Mouse (Mus musculus) CH12.LX (cell line): ENCODE measurements around the gene Klhl10. TPM values are rescaled to one million over a fixed set of nuclear protein-coding genes. Genes with fewer than 3 reads are reported as not detected.

Experiments used
- DNase-seq: peaks from one replicate; pipeline ENCODE4 v3.0.0-alpha.2; 2013; ENCODE audit errors: extremely low read depth
- H3K27ac ChIP-seq: 2 replicates; pipeline ENCODE4 v1.5.1; 2012; ENCODE audit warnings: low read depth, mild to moderate bottlenecking, control low read depth, moderate library complexity; ENCODE audit not compliant: insufficient read depth
- H3K27me3 ChIP-seq: replicated peaks from 2 replicates; pipeline ENCODE3; 2012; ENCODE audit warnings: inconsistent platforms
- H3K36me3 ChIP-seq, 2 experiments: replicated peaks in 1 of 2; 2 replicates each; pipeline versions ENCODE3 to v1.6.1; 2012; ENCODE audit warnings: inconsistent platforms in 1 of 2, low read length in 1 of 2, mild to moderate bottlenecking in 1 of 2, mixed read lengths in 1 of 2, moderate library complexity in 1 of 2; ENCODE audit not compliant: control insufficient read depth in 1 of 2, insufficient read depth in 1 of 2
- H3K4me1 ChIP-seq, 2 experiments: 2 replicates each; pipeline ENCODE4 v1.6.1; 2012; ENCODE audit warnings: inconsistent platforms in 1 of 2, moderate library complexity in 1 of 2; ENCODE audit not compliant: insufficient read depth in 2 of 2, control insufficient read depth in 1 of 2
- H3K4me2 ChIP-seq: 2 replicates; pipeline ENCODE4 v1.6.1; 2012; ENCODE audit warnings: low read depth, mild to moderate bottlenecking, control low read depth; ENCODE audit not compliant: poor library complexity, insufficient read depth, severe bottlenecking
- H3K4me3 ChIP-seq, 3 experiments: fragments of 150-350 bp in 1 of 3; sonication (generic) in 1 of 3; replicated peaks in 1 of 3; 2 replicates each; pipeline versions ENCODE3 to v1.5.1; 2011 to 2012; ENCODE audit warnings: low read depth in 2 of 3, low read length in 2 of 3, mild to moderate bottlenecking in 2 of 3, moderate library complexity in 2 of 3, control low read depth in 1 of 3, improper control_type of control experiment in 1 of 3, inconsistent platforms in 1 of 3, mixed read lengths in 1 of 3; ENCODE audit not compliant: poor library complexity in 1 of 3
- H3K79me2 ChIP-seq: replicated peaks from 2 replicates; pipeline ENCODE4 v1.6.1; 2012; ENCODE audit warnings: mild to moderate bottlenecking, moderate library complexity; ENCODE audit not compliant: control insufficient read depth, poor library complexity, insufficient read depth, severe bottlenecking; ENCODE audit errors: extremely low read depth
- H3K9ac ChIP-seq: 2 replicates; pipeline ENCODE4 v1.6.1; 2012; ENCODE audit warnings: low read depth, mild to moderate bottlenecking, control low read depth, moderate library complexity; ENCODE audit not compliant: insufficient read depth
- H3K9me3 ChIP-seq: replicated peaks from 2 replicates; pipeline ENCODE3; 2012; ENCODE audit warnings: low read length, inconsistent platforms, mixed read lengths
- BHLHE40 ChIP-seq: IDR thresholded peaks from 2 replicates; pipeline ENCODE4 v1.6.1; 2011; ENCODE audit warnings: mild to moderate bottlenecking, low read depth, low read length, improper control_type of control experiment
- CHD1 ChIP-seq: IDR thresholded peaks from 2 replicates; pipeline ENCODE4 v1.6.1; 2012; ENCODE audit warnings: low read depth, low read length, improper control_type of control experiment, inconsistent platforms
- CHD2 ChIP-seq: IDR thresholded peaks from 2 replicates; pipeline ENCODE4 v1.6.1; 2011; ENCODE audit warnings: low read length, improper control_type of control experiment
- CTCF ChIP-seq, 2 experiments: IDR thresholded peaks in 1 of 2; conservative IDR thresholded peaks in 1 of 2; 2 replicates each; pipeline ENCODE4 v1.5.1; 2011 to 2012; ENCODE audit warnings: low read depth in 2 of 2, low read length in 2 of 2, improper control_type of control experiment in 1 of 2, inconsistent platforms in 1 of 2, mild to moderate bottlenecking in 1 of 2, moderate library complexity in 1 of 2
- E2F4 ChIP-seq: IDR thresholded peaks from 2 replicates; pipeline ENCODE4 v1.6.1; 2011; ENCODE audit warnings: low read depth, low read length, improper control_type of control experiment; ENCODE audit not compliant: insufficient replicate concordance
- ELF1 ChIP-seq: IDR thresholded peaks from 2 replicates; pipeline ENCODE4 v1.6.1; 2014; ENCODE audit warnings: low read depth, mild to moderate bottlenecking, inconsistent platforms, low read length, improper control_type of control experiment
- EP300 ChIP-seq: IDR thresholded peaks from 2 replicates; pipeline ENCODE4 v1.6.1; 2011; ENCODE audit warnings: low read length, improper control_type of control experiment
- GABPA ChIP-seq: IDR thresholded peaks from 2 replicates; pipeline ENCODE4 v1.6.1; 2012; ENCODE audit warnings: low read depth, low read length, improper control_type of control experiment, inconsistent platforms; ENCODE audit not compliant: insufficient replicate concordance
- HCFC1 ChIP-seq: IDR thresholded peaks from 2 replicates; pipeline ENCODE4 v1.6.1; 2012; ENCODE audit warnings: low read depth, mild to moderate bottlenecking, inconsistent platforms, low read length, improper control_type of control experiment
- MAFK ChIP-seq: IDR thresholded peaks from 2 replicates; pipeline ENCODE4 v1.6.1; 2011; ENCODE audit warnings: low read length, improper control_type of control experiment; ENCODE audit not compliant: insufficient replicate concordance
- MAX ChIP-seq: IDR thresholded peaks from 2 replicates; pipeline ENCODE4 v1.6.1; 2011; ENCODE audit warnings: low read length, improper control_type of control experiment
- MAZ ChIP-seq: IDR thresholded peaks from 2 replicates; pipeline ENCODE4 v1.6.1; 2012; ENCODE audit warnings: low read depth, mild to moderate bottlenecking, inconsistent platforms, low read length, improper control_type of control experiment, moderate library complexity
- MEF2A ChIP-seq: IDR thresholded peaks from 2 replicates; pipeline ENCODE4 v1.6.1; 2014; ENCODE audit warnings: low read depth, mild to moderate bottlenecking, inconsistent platforms, low read length, improper control_type of control experiment, borderline replicate concordance
- MYC ChIP-seq: IDR thresholded peaks from 2 replicates; pipeline ENCODE4 v1.6.1; 2011; ENCODE audit warnings: low read depth, mild to moderate bottlenecking, improper control_type of control experiment, low read length
- POLR2AphosphoS2 ChIP-seq: IDR thresholded peaks from 2 replicates; pipeline ENCODE4 v1.6.1; 2011; ENCODE audit warnings: low read depth, low read length, improper control_type of control experiment
- RAD21 ChIP-seq: IDR thresholded peaks from 2 replicates; pipeline ENCODE4 v1.6.1; 2011; ENCODE audit warnings: low read depth, mild to moderate bottlenecking, low read length, improper control_type of control experiment, moderate library complexity
- RCOR1 ChIP-seq: conservative IDR thresholded peaks from 2 replicates; pipeline ENCODE4 v1.6.1; 2012; ENCODE audit warnings: low read depth, mild to moderate bottlenecking, inconsistent platforms, low read length, improper control_type of control experiment
- SIN3A ChIP-seq: IDR thresholded peaks from 2 replicates; pipeline ENCODE4 v1.6.1; 2012; ENCODE audit warnings: low read length, improper control_type of control experiment, inconsistent platforms
- TBP ChIP-seq: conservative IDR thresholded peaks from 2 replicates; pipeline ENCODE4 v1.6.1; 2011; ENCODE audit warnings: low read depth, low read length, improper control_type of control experiment
- UBTF ChIP-seq: IDR thresholded peaks from 2 replicates; pipeline ENCODE4 v1.6.1; 2012; ENCODE audit warnings: low read depth, mild to moderate bottlenecking, inconsistent platforms, low read length, improper control_type of control experiment, moderate library complexity
- USF2 ChIP-seq: conservative IDR thresholded peaks from 2 replicates; pipeline ENCODE4 v1.6.1; 2011; ENCODE audit warnings: low read depth, low read length, improper control_type of control experiment
- ZC3H11A ChIP-seq: IDR thresholded peaks from 2 replicates; pipeline ENCODE4 v1.6.1; 2012; ENCODE audit warnings: low read depth, mild to moderate bottlenecking, inconsistent platforms, low read length, improper control_type of control experiment
- ZKSCAN1 ChIP-seq: IDR thresholded peaks from 2 replicates; pipeline ENCODE4 v1.6.1; 2012; ENCODE audit warnings: low read depth, inconsistent platforms, low read length, improper control_type of control experiment, borderline replicate concordance
- ZMIZ1 ChIP-seq: IDR thresholded peaks from 2 replicates; pipeline ENCODE4 v1.6.1; 2012; ENCODE audit warnings: low read depth, mild to moderate bottlenecking, inconsistent platforms, low read length, improper control_type of control experiment
- dilution Hi-C: fragments of 300-500 bp; cut with MboI; formaldehyde crosslinking; loops from 2 replicates; pipeline ENCODE4 v1.14.3; 2020; ENCODE audit warnings: low sequenced_read_pairs; ENCODE audit not compliant: extremely low pct_unique_long_range_greater_than_20kb, extremely low pct_ligation_motif_present
- in situ Hi-C: fragments of 300-500 bp; cut with MboI; formaldehyde crosslinking; loops from 3 replicates; pipeline ENCODE4 v1.14.3; 2019; ENCODE audit warnings: low sequenced_read_pairs, low pct_ligation_motif_present, low pct_unique_long_range_greater_than_20kb, mixed read lengths
- polyA plus RNA-seq: library from polyadenylated mRNA; unstranded; fragments of >175 nt; gene quantifications from 2 replicates; pipeline ENCODE4 v1.2.1, GENCODE M21; 2012; ENCODE audit warnings: low read depth; ENCODE audit not compliant: insufficient read length
- total RNA-seq, 2 experiments: library from RNA; depleted of rRNA; stranded (reverse); fragments of 300-350 nt in 1 of 2; fragments of >200 nt in 1 of 2; gene quantifications; 2 replicates each; pipeline ENCODE4 v1.2.3; 2012 to 2014

Klhl10 gene
- total and polyA plus RNA-seq, 3 experiments, result 0.30 to 1.1 (median 0.48) TPM

- no peak overlapping the region for H3K27ac ChIP-seq
- no peaks in the 10 kb centered on the region for H3K79me2 ChIP-seq
- in situ Hi-C loops (no loop called here), dilution Hi-C loops (no loop called here)
- peaks cover 0 to 6% of the 10 kb centered on the region in 2 experiments; a peak in 1 of 4 replicates for H3K4me1 ChIP-seq
- no peak for DNase-seq
- no peak overlapping the region for H3K4me3 ChIP-seq
- no peak overlapping the region for H3K4me2 ChIP-seq
- no peak overlapping the region for H3K9ac ChIP-seq
- H3K36me3 ChIP-seq, result no peaks in the 10 kb centered on the region
- peaks cover 50% of the 10 kb centered on the region for H3K27me3 ChIP-seq
- TF ChIP-seq CTCF (conservative IDR thresholded peaks at IDR 0.05 in 1 of 2, IDR thresholded peaks at IDR 0.05 in 1 of 2; ENCODE audit: low read depth in 2 of 2, low read length in 2 of 2), result no peak
- no peak for TF ChIP-seq MEF2A
- no peak for TF ChIP-seq USF2
- no peak for TF ChIP-seq RAD21
- no peak for TF ChIP-seq HCFC1
- TF ChIP-seq MAX, result no peak
- TF ChIP-seq POLR2AphosphoS2, result no peak
- TF ChIP-seq CHD2, result no peak
- no peak for TF ChIP-seq CHD1
- no peak for TF ChIP-seq MYC
- TF ChIP-seq ZKSCAN1, result no peak
- TF ChIP-seq ELF1, result no peak
- TF ChIP-seq RCOR1, result no peak
- no peak for TF ChIP-seq TBP
- TF ChIP-seq SIN3A, result no peak
- no peak for TF ChIP-seq GABPA
- H3K9me3 ChIP-seq, result no peaks in the 10 kb centered on the region
Observed at GRCm38 (mm10) chr11:100411736-100412135, 30.0 kb upstream of the Klhl10 start.

GRCm38 (mm10) chr11:100413541-100413940 is 28.2 kb upstream of the Klhl10 start:
- Histone ChIP-seq H3K9me3 (no peaks in the 10 kb centered on the region), H3K4me3 (no peak overlapping the region), H3K27ac (no peak overlapping the region), H3K4me1 (no peaks in the 10 kb centered on the region), H3K4me2 (no peak overlapping the region), H3K79me2 (no peaks in the 10 kb centered on the region), H3K36me3 (no peaks in the 10 kb centered on the region), H3K9ac (no peak overlapping the region), H3K27me3 (peaks cover 46% of the 10 kb centered on the region)
- TF ChIP-seq ZMIZ1 (no peak), MAX (no peak), ZKSCAN1 (no peak), SIN3A (no peak), ZC3H11A (no peak), BHLHE40 (no peak), GABPA (no peak), CHD1 (no peak), MAFK (no peak), MAZ (no peak), E2F4 (no peak), TBP (no peak), MYC (no peak), RCOR1 (no peak), EP300 (no peak), CHD2 (no peak), UBTF (no peak), HCFC1 (no peak), ELF1 (no peak)
- in situ Hi-C loops (no loop called here), dilution Hi-C loops (no loop called here)
- no peak for DNase-seq
